Mouse (Mus musculus) layer of hippocampus, adult 9-11 months (tissue): ENCODE measurements around the gene Ly6g6e.
A peak's percentile ranks its signal among the peaks of the same experiment; 100 is the strongest.
"Not testable (repeated sequence)": the region's sequence is repeated elsewhere in the genome, so short reads cannot be mapped to it uniquely, and the experiment has no call there.

Experiments used
- DNase-seq: peaks from one replicate; pipeline ENCODE4 v3.0.0; 2022

The Ly6g6e gene

GRCm38 (mm10) chr17:35076507-35077176 is at the start of gene Ly6g6e:
Ly6g6e (plus strand) TSS chr17:35076902.
- no peak for DNase-seq

GRCm38 (mm10) chr17:35027277-35028068 is 49.2 kb upstream of the Ly6g6e start, which contains the start of gene Sapcd1:
Sapcd1 (minus strand) TSS chr17:35028016.
- peak; percentile 83 for DNase-seq

GRCm38 (mm10) chr17:35028315-35028714 is 48.4 kb upstream of the Ly6g6e start:
- no peak for DNase-seq

GRCm38 (mm10) chr17:35029691-35030532 is 46.8 kb upstream of the Ly6g6e start:
- no peak for DNase-seq

- no peak for DNase-seq
These were observed 45.4 kb upstream of the Ly6g6e start for GRCm38 (mm10) chr17:35031272-35031671.

GRCm38 (mm10) chr17:35031880-35032279 is 44.8 kb upstream of the Ly6g6e start:
- DNase-seq: no peak

GRCm38 (mm10) chr17:35032323-35032870 is 44.3 kb upstream of the Ly6g6e start:
- no peak for DNase-seq

GRCm38 (mm10) chr17:35033703-35034102 is 43.0 kb upstream of the Ly6g6e start:
- not testable (repeated sequence) for DNase-seq

GRCm38 (mm10) chr17:35034896-35035295 is 41.8 kb upstream of the Ly6g6e start:
- no peak for DNase-seq

GRCm38 (mm10) chr17:35039121-35039873 is 37.4 kb upstream of the Ly6g6e start:
- DNase-seq: peak; percentile 71

GRCm38 (mm10) chr17:35043794-35044193 is 32.9 kb upstream of the Ly6g6e start:
- DNase-seq: no peak

GRCm38 (mm10) chr17:35044904-35045806 is 31.5 kb upstream of the Ly6g6e start:
- no peak for DNase-seq

GRCm38 (mm10) chr17:35045807-35046680 is 30.7 kb upstream of the Ly6g6e start:
- DNase-seq: no peak

GRCm38 (mm10) chr17:35046681-35047455 is 29.8 kb upstream of the Ly6g6e start, which contains the start of gene Msh5:
Msh5 (minus strand) TSS chr17:35046745.
- peak; percentile 97 for DNase-seq

- DNase-seq: no peak
These were observed 29.0 kb upstream of the Ly6g6e start for GRCm38 (mm10) chr17:35047688-35048087.

- no peak for DNase-seq
These were observed 28.4 kb upstream of the Ly6g6e start for GRCm38 (mm10) chr17:35048149-35048931.

GRCm38 (mm10) chr17:35048932-35049440 is 27.7 kb upstream of the Ly6g6e start:
- no peak for DNase-seq

- DNase-seq: no peak
These were observed 27.1 kb upstream of the Ly6g6e start, which contains the start of gene Clic1 for GRCm38 (mm10) chr17:35049561-35050016. Clic1 (plus strand) TSS chr17:35049966.
